Mouse (Mus musculus): ENCODE results near the gene Srp14. TPM values are rescaled to one million over a fixed set of nuclear protein-coding genes. Genes with fewer than 3 reads are reported as not detected.

Gene Srp14
- total RNA-seq, 2 experiments from 2014 or later = 153 to 154 TPM

GRCm38 (mm10) chr2:118445696-118446674, 33.5 kb downstream of the Srp14 start:
- peak in 1 of 2 experiments; percentile 40 for DNase-seq (ENCODE audit: low spot score in 2 of 2)
- intact Hi-C loops (cut with DNase I) = no loop called here

GRCm38 (mm10) chr2:118442723-118443122, 36.8 kb downstream of the Srp14 start:
- DNase-seq (ENCODE audit: low spot score in 2 of 2) = no peak
- intact Hi-C loops (cut with DNase I) = no loop called here

GRCm38 (mm10) chr2:118442172-118442571, 37.3 kb downstream of the Srp14 start:
- DNase-seq (ENCODE audit: low spot score in 2 of 2) = no peak
- intact Hi-C loops (cut with DNase I) = no loop called here

GRCm38 (mm10) chr2:118431589-118431988, 47.9 kb downstream of the Srp14 start:
- intact Hi-C loops (cut with DNase I) = loop anchor here (1.0 kb wide), 1 partner anchor 168 kb away; no protein-coding TSS in a partner anchor
- no peak for DNase-seq (ENCODE audit: low spot score in 2 of 2)

- DNase-seq (ENCODE audit: low spot score in 2 of 2) = no peak
- intact Hi-C loops (cut with DNase I) = loop anchor here (1.0 kb wide), 1 partner anchor 167 kb away; no protein-coding TSS in a partner anchor
These were observed 48.9 kb downstream of the Srp14 start for GRCm38 (mm10) chr2:118430630-118431029.

- intact Hi-C loops (cut with DNase I) = no loop called here
- no peak for DNase-seq (ENCODE audit: low spot score in 2 of 2)
These were observed 50.2 kb downstream of the Srp14 start for GRCm38 (mm10) chr2:118429297-118429696.

- intact Hi-C loops (cut with DNase I) = no loop called here
These were observed 51.2 kb downstream of the Srp14 start for GRCm38 (mm10) chr2:118428296-118428695.

More at GRCm38 (mm10) chr2:118428296-118428695, 51.2 kb downstream of the Srp14 start:
- no peak for DNase-seq (ENCODE audit: low spot score in 2 of 2)

Other genes starting within 250 kb of the Srp14 start
- gene Fsip1, start 222.7 kb downstream of the Srp14 start, total RNA-seq (2021) = under 1 TPM; 0.39 to 0.50 TPM
- 10 to 100 TPM in 1 of 2 experiments, 1 to 10 TPM in 1; 9.3 to 11.2 TPM for gene Gpr176, start 106.3 kb downstream of the Srp14 start, total RNA-seq (2021)
- 10 to 100 TPM; 20.2 to 21.2 TPM for gene Eif2ak4, start 91.1 kb downstream of the Srp14 start, total RNA-seq (2021)
- 1 to 10 TPM; 2.3 to 4.1 TPM for gene Bmf, start 70.0 kb upstream of the Srp14 start, total RNA-seq (2021)
- gene Bub1b, start 118.5 kb upstream of the Srp14 start, total RNA-seq (2021) = 1 to 10 TPM; 1.1 to 1.2 TPM
- gene Pak6, start 183.6 kb upstream of the Srp14 start, total RNA-seq (2021) = 100 to 1,000 TPM in 1 of 2 experiments, 10 to 100 TPM in 1; 92.1 to 103 TPM
- 10 to 100 TPM; 22.4 to 34.4 TPM for gene Ankrd63, start 224.3 kb upstream of the Srp14 start, total RNA-seq (2021)
- gene Plcb2, start 248.7 kb upstream of the Srp14 start, total RNA-seq (2021) = 1 to 10 TPM; 2.1 to 2.6 TPM

All from left cerebral cortex, postnatal 25 days (tissue).